Comparison of ENCODE assay signal across 15 mouse cellular contexts in the genomic region with DNA sequence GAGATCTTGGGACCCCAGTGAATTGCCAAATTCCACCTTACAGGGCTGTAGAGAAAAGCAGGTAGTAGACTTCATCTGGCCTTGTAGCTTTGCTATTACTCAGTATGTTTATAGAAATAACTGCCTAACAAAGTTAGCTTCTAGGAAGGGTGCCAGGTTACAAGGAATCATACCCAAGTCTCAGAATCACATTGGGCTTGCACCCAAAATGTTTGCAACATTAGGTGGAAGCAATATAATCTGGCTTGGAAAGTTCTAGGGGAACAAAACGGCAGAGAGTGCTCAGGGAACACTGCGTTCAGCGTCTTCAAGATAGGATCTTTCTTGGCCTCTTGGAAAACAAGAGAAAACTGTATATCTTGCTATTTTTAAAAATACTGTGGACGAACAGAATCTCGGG.
DNase-seq lines count a peak whose midpoint lies in the region; ATAC-seq and TF ChIP-seq lines count a peak whose summit lies in the region.
"Had no signal": no experiment of that assay in that cellular context is flagged by ENCODE, and none has a peak within 500 bp of the region (broad histone marks: within the 10 kb centered on the region; RNA-seq: fewer than 3 reads in every experiment).

No protein-coding gene starts in this region.

- H3K36me3 ChIP-seq in forebrain, postnatal 0 days (ENCODE audit: insufficient read depth): no peaks in the 10 kb centered on the region
- no peaks in the 10 kb centered on the region for H3K36me3 ChIP-seq in forebrain, embryonic 16.5 days (ENCODE audit: control insufficient read depth, insufficient read depth)
- H3K36me3 ChIP-seq in embryonic facial prominence, embryonic 15.5 days: no peaks in the 10 kb centered on the region
- no peaks in the 10 kb centered on the region for H3K36me3 ChIP-seq in midbrain, postnatal 0 days (ENCODE audit: insufficient read depth, low read length)
- H3K36me3 ChIP-seq: embryonic facial prominence, embryonic 12.5 days; hindbrain, embryonic 10.5 days; midbrain, embryonic 10.5 days had no signal

- WGBS in forebrain, postnatal 0 days: 74% methylated on average over 5 of the region's 5 CpGs
- WGBS in forebrain, embryonic 16.5 days: 80% methylated on average over 5 of the region's 5 CpGs
- 73% methylated on average over 5 of the region's 5 CpGs for WGBS in embryonic facial prominence, embryonic 15.5 days
- WGBS in midbrain, postnatal 0 days: 93% methylated on average over 5 of the region's 5 CpGs

- H3K9me3 ChIP-seq in forebrain, postnatal 0 days (ENCODE audit: low read length): no peaks in the 10 kb centered on the region
- no peaks in the 10 kb centered on the region for H3K9me3 ChIP-seq in forebrain, embryonic 16.5 days (ENCODE audit: control insufficient read depth, low read length)
- no peaks in the 10 kb centered on the region for H3K9me3 ChIP-seq in embryonic facial prominence, embryonic 15.5 days (replicated peaks)
- H3K9me3 ChIP-seq in midbrain, postnatal 0 days (ENCODE audit: low read length): no peaks in the 10 kb centered on the region
- H3K9me3 ChIP-seq: embryonic facial prominence, embryonic 12.5 days; hindbrain, embryonic 10.5 days; midbrain, embryonic 10.5 days had no signal

- H3K9ac ChIP-seq in forebrain, postnatal 0 days: no peak overlapping the region
- no peak overlapping the region for H3K9ac ChIP-seq in forebrain, embryonic 16.5 days (replicated peaks; ENCODE audit: low read depth, low read length)
- no peak overlapping the region for H3K9ac ChIP-seq in embryonic facial prominence, embryonic 15.5 days
- H3K9ac ChIP-seq in midbrain, postnatal 0 days (replicated peaks; ENCODE audit: low read length, poor library complexity, severe bottlenecking): no peak overlapping the region
- H3K9ac ChIP-seq: embryonic facial prominence, embryonic 12.5 days had no signal

- no peaks in the 10 kb centered on the region for H3K27me3 ChIP-seq in forebrain, postnatal 0 days (ENCODE audit: insufficient read depth, low read length)
- no peaks in the 10 kb centered on the region for H3K27me3 ChIP-seq in forebrain, embryonic 16.5 days (replicated peaks; ENCODE audit: control insufficient read depth, insufficient read depth, low read length)
- H3K27me3 ChIP-seq in embryonic facial prominence, embryonic 15.5 days: no peaks in the 10 kb centered on the region
- H3K27me3 ChIP-seq in midbrain, postnatal 0 days (ENCODE audit: insufficient read depth, low read length): no peaks in the 10 kb centered on the region
- H3K27me3 ChIP-seq: embryonic facial prominence, embryonic 12.5 days had no signal

- no peak overlapping the region for H3K4me2 ChIP-seq in forebrain, postnatal 0 days (ENCODE audit: low read depth)
- H3K4me2 ChIP-seq in forebrain, embryonic 16.5 days (ENCODE audit: low read length): no peak overlapping the region
- H3K4me2 ChIP-seq in embryonic facial prominence, embryonic 15.5 days (replicated peaks): no peak overlapping the region
- H3K4me2 ChIP-seq in midbrain, postnatal 0 days (ENCODE audit: low read depth, low read length, poor library complexity, severe bottlenecking): no peak overlapping the region
- H3K4me2 ChIP-seq: embryonic facial prominence, embryonic 12.5 days had no signal

- no peak overlapping the region for H3K27ac ChIP-seq in forebrain, postnatal 0 days (ENCODE audit: low read depth, low read length)
- H3K27ac ChIP-seq in forebrain, embryonic 16.5 days (ENCODE audit: low read length): no peak overlapping the region
- H3K27ac ChIP-seq in embryonic facial prominence, embryonic 15.5 days (replicated peaks): 0 out of 2 replicates have a peak overlapping the region, but pooled peaks have one; percentile 7
- H3K27ac ChIP-seq in midbrain, postnatal 0 days (ENCODE audit: low read depth, low read length): no peak overlapping the region
- H3K27ac ChIP-seq: embryonic facial prominence, embryonic 12.5 days; hindbrain, embryonic 10.5 days; layer of hippocampus, adult 2 months; midbrain, embryonic 10.5 days had no signal

- H3K4me3 ChIP-seq in forebrain, postnatal 0 days (ENCODE audit: low read depth, low read length): no peak overlapping the region
- no peak overlapping the region for H3K4me3 ChIP-seq in forebrain, embryonic 16.5 days (replicated peaks; ENCODE audit: low read length)
- no peak overlapping the region for H3K4me3 ChIP-seq in embryonic facial prominence, embryonic 15.5 days (replicated peaks)
- no peak overlapping the region for H3K4me3 ChIP-seq in midbrain, postnatal 0 days (ENCODE audit: low read depth, low read length)
- H3K4me3 ChIP-seq: embryonic facial prominence, embryonic 12.5 days; hindbrain, embryonic 10.5 days; layer of hippocampus, adult 2 months; midbrain, embryonic 10.5 days had no signal

- no peak for ATAC-seq in forebrain, postnatal 0 days
- no peak for ATAC-seq in forebrain, embryonic 16.5 days
- ATAC-seq in embryonic facial prominence, embryonic 15.5 days (ENCODE audit: insufficient number of reproducible peaks, low FRiP score, low TSS enrichment, low read depth): no peak
- no peak for ATAC-seq in midbrain, postnatal 0 days (ENCODE audit: low FRiP score)
- ATAC-seq: intestine, postnatal 0 days had no signal

- TF ChIP-seq CTCF in forebrain, postnatal 0 days (IDR thresholded peaks at IDR 0.05; ENCODE audit: low read depth): no peak
- TF ChIP-seq CTCF in midbrain, postnatal 0 days (IDR thresholded peaks at IDR 0.05): no peak

- H3K4me1 ChIP-seq in forebrain, postnatal 0 days (ENCODE audit: insufficient read depth): no peaks in the 10 kb centered on the region
- H3K4me1 ChIP-seq in forebrain, embryonic 16.5 days (replicated peaks; ENCODE audit: control insufficient read depth, insufficient read depth, low read length): no peaks in the 10 kb centered on the region; the same call in 1 of the 2 replicates
- no peaks in the 10 kb centered on the region for H3K4me1 ChIP-seq in embryonic facial prominence, embryonic 15.5 days
- no peaks in the 10 kb centered on the region for H3K4me1 ChIP-seq in midbrain, postnatal 0 days (ENCODE audit: insufficient read depth, low read length)
- H3K4me1 ChIP-seq: embryonic facial prominence, embryonic 12.5 days; hindbrain, embryonic 10.5 days; midbrain, embryonic 10.5 days had no signal

- peak; percentile 29 for DNase-seq in forebrain, postnatal 0 days
- DNase-seq in ovary, postnatal 14 days (ENCODE audit: low spot score): peak; percentile 9
- DNase-seq in ovary, postnatal 10 days (ENCODE audit: low spot score): no peak
- peak; percentile 9 for DNase-seq in heart, postnatal 4 days
- no peak for DNase-seq in midbrain, postnatal 0 days (ENCODE audit: low spot score)
- DNase-seq in layer of hippocampus, adult 9-11 months: no peak
- DNase-seq: cerebellum, adult 9-11 months; thymus, postnatal 25 days had no signal

Comparison
In these comparisons a context has a peak if more than half of its experiments do, and no peak if none do; other contexts are left out.
1. DNase-seq: peak in forebrain, postnatal 0 days (single experiment), ovary, postnatal 14 days (single experiment) and heart, postnatal 4 days (single experiment); none in ovary, postnatal 10 days (single experiment), midbrain, postnatal 0 days (single experiment) and layer of hippocampus, adult 9-11 months (single experiment).